Mouse (Mus musculus) heart, embryonic 12.5 days (tissue): ENCODE data around the gene Ddah1. TPM values are rescaled to one million over a fixed set of nuclear protein-coding genes. Genes with fewer than 3 reads are reported as not detected.
A peak's percentile ranks its signal among the peaks of the same experiment; 100 is the strongest.

Source experiments
- ATAC-seq: fragments of 200-750 bp; cut with Nextera tagmentation; 2 replicates; pipeline ENCODE4 v1.8.0; 2017; ENCODE audit warnings: moderate TSS enrichment, moderate library complexity; ENCODE audit not compliant: insufficient number of reproducible peaks, low FRiP score
- H3K27ac ChIP-seq: fragments of 300-500 bp; sonication (generic); 2 replicates; pipeline ENCODE4 v1.5.1; 2016; ENCODE audit warnings: mild to moderate bottlenecking, moderate library complexity; ENCODE audit not compliant: poor library complexity, severe bottlenecking
- H3K27me3 ChIP-seq: fragments of 300-500 bp; sonication (generic); replicated peaks from 2 replicates; pipeline ENCODE4 v1.6.1; 2016; ENCODE audit warnings: mild to moderate bottlenecking, moderate library complexity
- H3K36me3 ChIP-seq: fragments of 300-500 bp; sonication (generic); 2 replicates; pipeline ENCODE4 v1.6.1; 2016; ENCODE audit warnings: mild to moderate bottlenecking, moderate library complexity
- H3K4me1 ChIP-seq: fragments of 300-500 bp; sonication (generic); replicated peaks from 2 replicates; pipeline ENCODE4 v1.6.1; 2016; ENCODE audit warnings: mild to moderate bottlenecking
- H3K4me2 ChIP-seq: fragments of 300-500 bp; sonication (generic); 2 replicates; pipeline ENCODE4 v1.6.1; 2016; ENCODE audit warnings: mild to moderate bottlenecking, moderate library complexity
- H3K4me3 ChIP-seq: fragments of 300-500 bp; sonication (generic); 2 replicates; pipeline ENCODE4 v1.5.1; 2016; ENCODE audit warnings: mild to moderate bottlenecking
- H3K9ac ChIP-seq: fragments of 300-500 bp; sonication (generic); 2 replicates; pipeline ENCODE4 v1.6.1; 2016; ENCODE audit warnings: mild to moderate bottlenecking, moderate library complexity
- H3K9me3 ChIP-seq: fragments of 300-500 bp; sonication (generic); replicated peaks from 2 replicates; pipeline ENCODE4 v1.6.1; 2016; ENCODE audit warnings: mild to moderate bottlenecking, moderate library complexity
- WGBS: fragments of 180-500 bp; shearing (Covaris S2); methylation state at CpG from one replicate; pipeline ENCODE4 v1.1.7; 2016; 5-methylcytosine and 5-hydroxymethylcytosine counted together
- polyA plus RNA-seq: library from polyadenylated mRNA; unstranded; fragments of >200 nt; fragmentation: Nextera tagmentation; extraction: Ambion mirVana; gene quantifications from 2 replicates; pipeline ENCODE4 v1.2.1, GENCODE M21; 2016

Gene Ddah1
- polyA plus RNA-seq, 1 experiment from 2014 or later: 36.7 TPM

GRCm38 (mm10) chr3:145929525-145930400 is 171.3 kb downstream of the Ddah1 start:
- no peak overlapping the region for H3K4me3 ChIP-seq
- no peak overlapping the region for H3K4me2 ChIP-seq
- H3K36me3 ChIP-seq: peaks cover 50% of the 10 kb centered on the region
- WGBS: 74% methylated on average over 7 of the region's 7 CpGs
- no peaks in the 10 kb centered on the region for H3K27me3 ChIP-seq
- H3K4me1 ChIP-seq: peaks cover 14% of the 10 kb centered on the region
- no peak for ATAC-seq
- H3K9me3 ChIP-seq: no peaks in the 10 kb centered on the region
- H3K9ac ChIP-seq: no peak overlapping the region
- no peak overlapping the region for H3K27ac ChIP-seq

- no peak overlapping the region for H3K4me3 ChIP-seq
- H3K9me3 ChIP-seq: no peaks in the 10 kb centered on the region
- no peak for ATAC-seq
- H3K36me3 ChIP-seq: peaks cover 41% of the 10 kb centered on the region
- peaks cover 6% of the 10 kb centered on the region for H3K4me1 ChIP-seq
- H3K27ac ChIP-seq: no peak overlapping the region
- no peak overlapping the region for H3K9ac ChIP-seq
- H3K4me2 ChIP-seq: no peak overlapping the region
- 70% methylated on average over 9 of the region's 9 CpGs for WGBS
- no peaks in the 10 kb centered on the region for H3K27me3 ChIP-seq
These were observed 175.4 kb downstream of the Ddah1 start for GRCm38 (mm10) chr3:145933845-145934244.

GRCm38 (mm10) chr3:145937505-145938404 is 179.3 kb downstream of the Ddah1 start, which contains the start of gene 2410004B18Rik:
Gene 2410004B18Rik, plus strand, starts transcription at chr3:145938014.
- H3K27me3 ChIP-seq: no peaks in the 10 kb centered on the region
- H3K4me2 ChIP-seq: peak within 1 kb of the TSS; percentile 90
- WGBS: 2% methylated on average over 64 of the region's 70 CpGs
- H3K4me3 ChIP-seq: peak within 1 kb of the TSS; percentile 98
- peak within 1 kb of the TSS; percentile 62 for H3K27ac ChIP-seq
- H3K9ac ChIP-seq: peak within 1 kb of the TSS; percentile 96
- peak; percentile 92 for ATAC-seq
- H3K9me3 ChIP-seq: no peaks in the 10 kb centered on the region
- peaks cover 24% of the 10 kb centered on the region for H3K4me1 ChIP-seq
- H3K36me3 ChIP-seq: peaks cover 33% of the 10 kb centered on the region

- Histone ChIP-seq H3K9me3 (no peaks in the 10 kb centered on the region), H3K4me1 (peaks cover 24% of the 10 kb centered on the region), H3K4me2 (peak overlapping the region; percentile 90), H3K27me3 (no peaks in the 10 kb centered on the region), H3K36me3 (peaks cover 34% of the 10 kb centered on the region), H3K9ac (peak overlapping the region; percentile 96), H3K4me3 (peak overlapping the region; percentile 98), H3K27ac (peak overlapping the region; percentile 62)
- 17% methylated on average over 49 of the region's 50 CpGs for WGBS
- ATAC-seq: peak; percentile 20
These were observed 180.2 kb downstream of the Ddah1 start for GRCm38 (mm10) chr3:145938405-145939349.

- no peak for ATAC-seq
- Histone ChIP-seq H3K4me2 (peak overlapping the region; percentile 90), H3K9ac (peak overlapping the region; percentile 96), H3K36me3 (peaks cover 36% of the 10 kb centered on the region), H3K27ac (no peak overlapping the region), H3K4me1 (peaks cover 24% of the 10 kb centered on the region), H3K27me3 (no peaks in the 10 kb centered on the region), H3K9me3 (no peaks in the 10 kb centered on the region), H3K4me3 (peak overlapping the region; percentile 98)
- 58% methylated on average over 12 of the region's 12 CpGs for WGBS
These were observed 180.9 kb downstream of the Ddah1 start for GRCm38 (mm10) chr3:145939402-145939801.

- Histone ChIP-seq H3K4me2 (no peak overlapping the region), H3K9ac (peak overlapping the region; percentile 96), H3K4me3 (no peak overlapping the region), H3K9me3 (no peaks in the 10 kb centered on the region), H3K36me3 (peaks cover 38% of the 10 kb centered on the region), H3K4me1 (peaks cover 24% of the 10 kb centered on the region), H3K27me3 (no peaks in the 10 kb centered on the region), H3K27ac (no peak overlapping the region)
- 78% methylated on average over 4 of the region's 4 CpGs for WGBS
- ATAC-seq: no peak
These were observed 181.5 kb downstream of the Ddah1 start for GRCm38 (mm10) chr3:145939971-145940370.

- no peak overlapping the region for H3K9ac ChIP-seq
- ATAC-seq: no peak
- peaks cover 38% of the 10 kb centered on the region for H3K4me1 ChIP-seq
- no peak overlapping the region for H3K4me2 ChIP-seq
- no peak overlapping the region for H3K27ac ChIP-seq
- no peak overlapping the region for H3K4me3 ChIP-seq
- H3K9me3 ChIP-seq: no peaks in the 10 kb centered on the region
- peaks cover 44% of the 10 kb centered on the region for H3K36me3 ChIP-seq
- H3K27me3 ChIP-seq: no peaks in the 10 kb centered on the region
- 1% methylated on average over 3 of the region's 3 CpGs for WGBS
These were observed 183.5 kb downstream of the Ddah1 start for GRCm38 (mm10) chr3:145941971-145942370.

Other genes starting within 250 kb of the Ddah1 start
- gene Znhit6, start 182.5 kb upstream of the Ddah1 start, polyA plus RNA-seq: 26.8 and 30.5 TPM in 2 replicates
- 93.5 and 100 TPM in 2 replicates for gene Ccn1, start 108.7 kb upstream of the Ddah1 start, polyA plus RNA-seq
- 42.9 and 43.1 TPM in 2 replicates for gene Bcl10, start 164.1 kb downstream of the Ddah1 start, polyA plus RNA-seq
- 46.6 and 47.2 TPM in 2 replicates for gene 2410004B18Rik, start 179.3 kb downstream of the Ddah1 start, polyA plus RNA-seq
- gene Syde2, start 229.2 kb downstream of the Ddah1 start, polyA plus RNA-seq: 7.3 and 7.5 TPM in 2 replicates